Mouse (Mus musculus) hindbrain, embryonic 13.5 days (tissue): ENCODE measurements around the gene Cd244a. TPM values are rescaled to one million over a fixed set of nuclear protein-coding genes. Genes with fewer than 3 reads are reported as not detected.

ENCODE experiments used
- ATAC-seq: fragments of 200-750 bp; cut with Nextera tagmentation; 2 replicates; pipeline ENCODE4 v1.8.0; 2017; ENCODE audit warnings: moderate TSS enrichment; ENCODE audit not compliant: low FRiP score
- H3K27ac ChIP-seq: fragments of 300-500 bp; sonication (generic); 2 replicates; pipeline ENCODE4 v1.5.1; 2015; ENCODE audit warnings: inconsistent platforms, mild to moderate bottlenecking, moderate library complexity
- H3K27me3 ChIP-seq: fragments of 300-500 bp; sonication (generic); 2 replicates; pipeline ENCODE4 v1.6.1; 2015; ENCODE audit warnings: mild to moderate bottlenecking, inconsistent platforms
- H3K36me3 ChIP-seq: fragments of 300-500 bp; sonication (generic); 2 replicates; pipeline ENCODE4 v1.6.1; 2015; ENCODE audit warnings: mild to moderate bottlenecking, inconsistent platforms
- H3K4me1 ChIP-seq: fragments of 300-500 bp; sonication (generic); replicated peaks from 2 replicates; pipeline ENCODE4 v1.6.1; 2015; ENCODE audit warnings: inconsistent platforms
- H3K4me2 ChIP-seq: fragments of 300-500 bp; sonication (generic); 2 replicates; pipeline ENCODE4 v1.6.1; 2015; ENCODE audit warnings: inconsistent platforms, mild to moderate bottlenecking, moderate library complexity
- H3K4me3 ChIP-seq: fragments of 300-500 bp; sonication (generic); 2 replicates; pipeline ENCODE4 v1.5.1; 2015; ENCODE audit warnings: mild to moderate bottlenecking, inconsistent platforms
- H3K9ac ChIP-seq: fragments of 300-500 bp; sonication (generic); 2 replicates; pipeline ENCODE4 v1.6.1; 2015; ENCODE audit warnings: mild to moderate bottlenecking, inconsistent platforms
- H3K9me3 ChIP-seq: fragments of 300-500 bp; sonication (generic); 2 replicates; pipeline ENCODE4 v1.6.1; 2016; ENCODE audit warnings: inconsistent platforms
- WGBS: fragments of 180-500 bp; shearing (Covaris S2); methylation state at CpG from one replicate; pipeline ENCODE4 v1.1.7; 2015; 5-methylcytosine and 5-hydroxymethylcytosine counted together
- polyA plus RNA-seq: library from polyadenylated mRNA; unstranded; fragments of >200 nt; fragmentation: Nextera tagmentation; extraction: Ambion mirVana; gene quantifications from 2 replicates; pipeline ENCODE4 v1.2.1, GENCODE M21; 2015

Gene Cd244a
- polyA plus RNA-seq, 1 experiment from 2014 or later: 0.04 TPM

- H3K36me3 ChIP-seq: no peaks in the 10 kb centered on the region
- H3K4me1 ChIP-seq: no peaks in the 10 kb centered on the region
- no peaks in the 10 kb centered on the region for H3K27me3 ChIP-seq
- H3K27ac ChIP-seq: no peak overlapping the region
- H3K4me3 ChIP-seq: no peak overlapping the region
- H3K9ac ChIP-seq: no peak overlapping the region
- 82% methylated on average over 2 of the region's 2 CpGs for whole genome bisulfite sequencing
- H3K9me3 ChIP-seq: no peaks in the 10 kb centered on the region
- no peak overlapping the region for H3K4me2 ChIP-seq
- ATAC-seq: no peak
Observed at GRCm38 (mm10) chr1:171631447-171631846, 72.5 kb downstream of the Cd244a start.

GRCm38 (mm10) chr1:171635696-171636095, 76.7 kb downstream of the Cd244a start:
- Histone ChIP-seq H3K4me3 (no peak overlapping the region), H3K27me3 (no peaks in the 10 kb centered on the region), H3K4me2 (no peak overlapping the region), H3K4me1 (no peaks in the 10 kb centered on the region), H3K27ac (no peak overlapping the region), H3K9ac (no peak overlapping the region), H3K9me3 (no peaks in the 10 kb centered on the region), H3K36me3 (no peaks in the 10 kb centered on the region)
- ATAC-seq: no peak
- WGBS: 71% methylated on average over 6 of the region's 6 CpGs

GRCm38 (mm10) chr1:171637101-171637500, 78.1 kb downstream of the Cd244a start:
- Histone ChIP-seq H3K4me1 (no peaks in the 10 kb centered on the region), H3K9ac (no peak overlapping the region), H3K27ac (no peak overlapping the region), H3K9me3 (no peaks in the 10 kb centered on the region), H3K4me3 (no peak overlapping the region), H3K4me2 (no peak overlapping the region), H3K27me3 (no peaks in the 10 kb centered on the region), H3K36me3 (no peaks in the 10 kb centered on the region)
- no peak for ATAC-seq
- WGBS: 88% methylated on average over 8 of the region's 8 CpGs

GRCm38 (mm10) chr1:171638686-171639085, 79.7 kb downstream of the Cd244a start:
- Histone ChIP-seq H3K27ac (no peak overlapping the region), H3K36me3 (no peaks in the 10 kb centered on the region), H3K27me3 (no peaks in the 10 kb centered on the region), H3K9ac (no peak overlapping the region), H3K9me3 (no peaks in the 10 kb centered on the region), H3K4me3 (no peak overlapping the region), H3K4me1 (no peaks in the 10 kb centered on the region), H3K4me2 (no peak overlapping the region)
- no peak for ATAC-seq
- WGBS: 81% methylated on average over 2 of the region's 2 CpGs

- Histone ChIP-seq H3K4me3 (no peak overlapping the region), H3K4me1 (no peaks in the 10 kb centered on the region), H3K36me3 (no peaks in the 10 kb centered on the region), H3K9me3 (no peaks in the 10 kb centered on the region), H3K27ac (no peak overlapping the region), H3K4me2 (no peak overlapping the region), H3K27me3 (no peaks in the 10 kb centered on the region), H3K9ac (no peak overlapping the region)
- WGBS: 95% methylated on average over 6 of the region's 6 CpGs
- no peak for ATAC-seq
Observed at GRCm38 (mm10) chr1:171640796-171641195, 81.8 kb downstream of the Cd244a start.

- H3K9me3 ChIP-seq: no peaks in the 10 kb centered on the region
- WGBS: 84% methylated on average over 7 of the region's 7 CpGs
Observed at GRCm38 (mm10) chr1:171643612-171644011, 84.6 kb downstream of the Cd244a start.

GRCm38 (mm10) chr1:171646429-171646940, 87.5 kb downstream of the Cd244a start:
- Histone ChIP-seq H3K4me1 (no peaks in the 10 kb centered on the region), H3K9ac (no peak overlapping the region)
- no peak for ATAC-seq

More at GRCm38 (mm10) chr1:171643612-171644011, 84.6 kb downstream of the Cd244a start:
- H3K36me3 ChIP-seq: no peaks in the 10 kb centered on the region
- H3K4me1 ChIP-seq: no peaks in the 10 kb centered on the region
- H3K4me3 ChIP-seq: no peak overlapping the region
- ATAC-seq: no peak
- H3K4me2 ChIP-seq: no peak overlapping the region
- H3K9ac ChIP-seq: no peak overlapping the region
- no peaks in the 10 kb centered on the region for H3K27me3 ChIP-seq
- H3K27ac ChIP-seq: no peak overlapping the region

GRCm38 (mm10) chr1:171647716-171648115, 88.7 kb downstream of the Cd244a start:
- ATAC-seq: no peak
- Histone ChIP-seq H3K27me3 (no peaks in the 10 kb centered on the region), H3K4me3 (no peak overlapping the region), H3K27ac (no peak overlapping the region), H3K9me3 (no peaks in the 10 kb centered on the region), H3K36me3 (no peaks in the 10 kb centered on the region), H3K9ac (no peak overlapping the region), H3K4me1 (no peaks in the 10 kb centered on the region), H3K4me2 (no peak overlapping the region)
- 85% methylated on average over 5 of the region's 5 CpGs for whole genome bisulfite sequencing

More at GRCm38 (mm10) chr1:171646429-171646940, 87.5 kb downstream of the Cd244a start:
- H3K9me3 ChIP-seq: no peaks in the 10 kb centered on the region
- WGBS: 80% methylated on average over 5 of the region's 5 CpGs
- H3K4me2 ChIP-seq: no peak overlapping the region
- no peaks in the 10 kb centered on the region for H3K27me3 ChIP-seq
- H3K36me3 ChIP-seq: no peaks in the 10 kb centered on the region
- H3K27ac ChIP-seq: no peak overlapping the region
- no peak overlapping the region for H3K4me3 ChIP-seq

GRCm38 (mm10) chr1:171648840-171649239, 89.8 kb downstream of the Cd244a start:
- 84% methylated on average over 8 of the region's 8 CpGs for WGBS
- Histone ChIP-seq H3K27me3 (no peaks in the 10 kb centered on the region), H3K9me3 (no peaks in the 10 kb centered on the region), H3K4me2 (no peak overlapping the region), H3K27ac (no peak overlapping the region), H3K9ac (no peak overlapping the region), H3K4me1 (no peaks in the 10 kb centered on the region), H3K36me3 (no peaks in the 10 kb centered on the region), H3K4me3 (no peak overlapping the region)
- ATAC-seq: no peak

GRCm38 (mm10) chr1:171652734-171653133, 93.7 kb downstream of the Cd244a start, which contains the start of gene Slamf7:
Gene Slamf7, minus strand, starts transcription at chr1:171653035.
- no peaks in the 10 kb centered on the region for H3K36me3 ChIP-seq
- no peak within 1 kb of the TSS for H3K4me3 ChIP-seq
- no peaks in the 10 kb centered on the region for H3K9me3 ChIP-seq
- WGBS: 93% methylated on average over 5 of the region's 5 CpGs
- H3K27me3 ChIP-seq: no peaks in the 10 kb centered on the region
- H3K4me1 ChIP-seq: no peaks in the 10 kb centered on the region
- no peak within 1 kb of the TSS for H3K4me2 ChIP-seq
- ATAC-seq: no peak
- H3K9ac ChIP-seq: no peak within 1 kb of the TSS
- H3K27ac ChIP-seq: no peak within 1 kb of the TSS

GRCm38 (mm10) chr1:171658561-171658991, 99.6 kb downstream of the Cd244a start:
- H3K4me3 ChIP-seq: no peak overlapping the region
- no peak overlapping the region for H3K27ac ChIP-seq
- H3K9ac ChIP-seq: no peak overlapping the region
- no peaks in the 10 kb centered on the region for H3K9me3 ChIP-seq
- H3K4me2 ChIP-seq: no peak overlapping the region
- no peaks in the 10 kb centered on the region for H3K27me3 ChIP-seq
- ATAC-seq: no peak
- H3K4me1 ChIP-seq: no peaks in the 10 kb centered on the region
- no peaks in the 10 kb centered on the region for H3K36me3 ChIP-seq
- 82% methylated on average over 5 of the region's 5 CpGs for WGBS
